Mouse (Mus musculus): ENCODE measurements around the gene Lrrc3c.
"Not testable (repeated sequence)": the region's sequence is repeated elsewhere in the genome, so short reads cannot be mapped to it uniquely, and the experiment has no call there.

Gene Lrrc3c

DNA sequence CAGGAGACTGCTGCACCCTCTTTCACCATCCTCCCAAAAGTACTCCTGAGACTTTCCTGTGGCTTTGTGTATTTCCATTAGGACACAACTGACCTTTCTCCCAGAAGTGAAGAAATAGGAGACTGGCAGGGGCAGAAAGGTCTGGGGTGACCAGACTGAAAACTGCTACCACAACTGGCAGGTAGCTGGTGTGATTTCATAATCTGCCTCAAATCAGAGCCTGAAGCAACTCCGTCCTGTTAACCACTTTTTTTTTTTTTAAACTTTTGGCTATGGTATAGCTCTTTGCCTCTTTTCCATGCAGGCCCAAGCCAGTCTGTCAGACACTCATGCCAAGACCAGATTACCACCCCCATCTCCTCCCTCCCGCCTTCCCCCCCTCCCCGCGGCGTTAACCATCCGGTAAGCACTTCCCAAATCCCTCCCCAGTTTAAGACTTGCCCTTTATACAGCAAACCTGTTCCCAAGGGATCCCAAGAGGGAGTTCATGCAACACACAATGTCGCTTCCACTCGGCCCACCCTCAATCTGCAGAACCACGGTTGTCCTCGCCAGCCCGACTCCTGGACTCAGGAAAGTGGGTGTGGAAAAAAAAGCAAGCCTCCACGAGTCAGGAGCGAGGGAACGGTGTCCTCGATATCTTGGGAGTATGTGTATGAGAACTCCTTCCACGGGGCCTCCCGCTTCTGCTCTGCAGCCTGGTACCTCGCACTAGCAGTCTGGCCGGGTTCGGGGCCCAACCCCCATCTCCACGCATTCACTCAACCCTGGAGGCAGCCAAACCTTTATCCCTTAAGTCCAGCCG is 11.8 kb upstream of the Lrrc3c start:
- DNase-seq (ENCODE audit: low spot score), result peak; percentile 70

DNA sequence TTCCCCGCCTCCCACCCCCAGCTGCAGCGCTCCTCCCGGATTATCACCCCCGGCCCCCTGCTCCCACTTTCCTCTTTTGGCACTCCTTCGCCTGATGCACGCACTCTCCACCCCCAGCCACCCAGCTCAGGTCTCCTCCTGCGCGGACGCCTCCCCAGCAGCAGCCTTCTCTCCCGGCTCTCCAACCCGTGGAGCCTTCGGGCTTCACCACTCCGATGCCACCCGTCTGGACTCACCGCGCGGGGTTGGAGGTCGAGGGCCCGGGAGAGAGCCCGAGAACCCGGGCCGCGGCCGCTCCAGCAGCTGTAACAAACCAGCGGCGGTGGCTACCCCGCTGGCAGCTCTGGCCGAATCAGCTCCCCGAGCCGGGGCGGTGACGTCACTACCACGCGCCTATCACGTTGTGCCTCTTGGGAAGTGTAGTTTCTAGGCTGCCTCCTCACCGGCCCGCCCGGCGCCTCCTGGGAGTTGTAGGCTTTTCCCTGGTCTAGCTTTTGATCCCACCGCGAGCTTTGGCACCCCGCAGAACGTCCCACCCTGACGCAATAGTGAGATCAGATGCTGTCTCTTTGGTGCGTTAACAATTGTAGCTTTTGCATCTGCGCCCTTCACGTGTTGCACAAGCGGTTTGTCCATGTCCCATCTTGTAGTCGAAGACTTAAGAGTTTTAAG is 11.1 kb upstream of the Lrrc3c start, which contains the start of gene Ormdl3:
Gene Ormdl3, minus strand, starts transcription at position 477 of the 672 bp plus-strand sequence.
- peak; percentile 99 for DNase-seq (ENCODE audit: low spot score)

DNA sequence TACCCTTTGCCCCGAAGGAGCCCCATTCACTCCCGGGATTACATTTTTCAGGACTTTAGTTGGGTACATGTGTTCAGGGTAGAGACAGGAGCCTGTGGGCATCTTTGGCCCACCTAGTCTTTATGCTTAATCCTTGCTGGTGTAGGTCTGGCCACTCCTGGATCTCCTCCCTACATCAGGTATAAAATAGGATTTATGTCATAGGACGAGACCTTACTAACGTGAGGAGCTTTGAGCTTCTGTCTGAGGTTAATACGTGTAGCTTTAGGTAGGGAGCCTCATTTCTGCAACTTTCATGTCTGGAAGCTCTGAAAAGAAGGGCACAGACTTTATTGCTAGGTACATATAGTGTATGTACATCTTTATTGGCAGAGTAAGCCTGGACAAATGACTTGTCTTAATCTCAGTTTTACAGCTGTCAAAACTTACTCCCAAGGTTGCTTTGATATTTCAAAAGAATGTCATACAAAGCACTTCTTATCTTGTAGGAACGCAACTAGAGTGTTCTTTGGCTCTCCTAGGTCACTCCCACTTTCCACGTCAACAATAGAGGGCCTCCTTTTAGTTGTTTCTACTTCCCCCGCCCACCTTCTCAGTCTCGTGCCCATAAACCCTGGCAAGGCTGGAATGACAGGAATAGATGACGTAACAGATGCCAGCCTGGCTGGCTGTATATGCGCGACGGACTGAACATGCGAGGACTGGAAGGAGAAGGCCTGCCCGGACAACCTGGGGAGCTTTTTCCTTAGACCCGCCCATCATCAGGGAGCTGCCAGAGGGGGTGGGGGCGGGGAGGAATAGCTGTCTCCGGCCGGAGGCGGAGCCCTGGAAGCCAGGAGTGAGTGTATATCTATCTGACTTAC is 10.2 kb upstream of the Lrrc3c start:
- DNase-seq (ENCODE audit: low spot score), result peak; percentile 81

DNA sequence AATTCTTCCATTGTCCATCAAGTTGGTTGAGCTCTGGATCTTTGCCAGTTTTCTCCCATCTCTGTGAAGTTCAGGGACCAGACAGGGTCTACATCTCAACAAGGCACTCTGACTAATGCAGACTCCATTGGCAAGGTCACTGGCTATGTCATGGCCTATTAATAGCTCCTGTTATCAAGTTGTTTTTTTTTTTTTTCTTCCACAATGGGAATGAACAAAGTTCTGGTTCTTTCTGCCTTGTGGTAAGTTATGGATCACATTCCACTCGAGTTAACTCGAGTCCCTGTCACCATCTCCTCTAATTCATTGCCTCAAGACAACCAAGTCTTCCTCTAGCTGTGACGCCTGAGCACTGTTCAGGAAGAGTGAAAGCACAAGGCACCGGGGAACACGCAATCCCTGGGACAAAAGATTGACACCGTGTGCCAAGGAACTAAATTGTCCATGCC is 9.2 kb upstream of the Lrrc3c start:
- no peak for DNase-seq (ENCODE audit: low spot score)

DNA sequence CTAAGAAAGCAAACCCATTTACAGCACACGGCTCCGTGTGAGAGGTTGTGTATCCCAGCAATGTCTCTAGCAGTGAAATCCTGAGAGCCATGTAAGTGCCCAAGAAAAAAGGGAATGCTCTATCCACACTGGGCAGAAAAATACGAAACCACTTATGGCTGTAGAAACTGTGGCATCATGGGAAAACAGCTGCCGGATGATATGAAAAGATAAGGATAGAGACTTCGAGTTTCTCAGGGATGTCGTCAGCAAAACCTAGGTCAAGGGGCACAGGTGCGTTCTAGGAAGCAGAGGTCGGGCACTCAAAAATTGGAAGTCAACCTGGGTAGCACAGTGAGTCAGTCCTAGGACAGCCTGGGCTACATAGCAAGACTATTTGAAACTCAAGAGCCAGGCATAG is 8.8 kb upstream of the Lrrc3c start:
- DNase-seq (ENCODE audit: low spot score), result no peak

DNA sequence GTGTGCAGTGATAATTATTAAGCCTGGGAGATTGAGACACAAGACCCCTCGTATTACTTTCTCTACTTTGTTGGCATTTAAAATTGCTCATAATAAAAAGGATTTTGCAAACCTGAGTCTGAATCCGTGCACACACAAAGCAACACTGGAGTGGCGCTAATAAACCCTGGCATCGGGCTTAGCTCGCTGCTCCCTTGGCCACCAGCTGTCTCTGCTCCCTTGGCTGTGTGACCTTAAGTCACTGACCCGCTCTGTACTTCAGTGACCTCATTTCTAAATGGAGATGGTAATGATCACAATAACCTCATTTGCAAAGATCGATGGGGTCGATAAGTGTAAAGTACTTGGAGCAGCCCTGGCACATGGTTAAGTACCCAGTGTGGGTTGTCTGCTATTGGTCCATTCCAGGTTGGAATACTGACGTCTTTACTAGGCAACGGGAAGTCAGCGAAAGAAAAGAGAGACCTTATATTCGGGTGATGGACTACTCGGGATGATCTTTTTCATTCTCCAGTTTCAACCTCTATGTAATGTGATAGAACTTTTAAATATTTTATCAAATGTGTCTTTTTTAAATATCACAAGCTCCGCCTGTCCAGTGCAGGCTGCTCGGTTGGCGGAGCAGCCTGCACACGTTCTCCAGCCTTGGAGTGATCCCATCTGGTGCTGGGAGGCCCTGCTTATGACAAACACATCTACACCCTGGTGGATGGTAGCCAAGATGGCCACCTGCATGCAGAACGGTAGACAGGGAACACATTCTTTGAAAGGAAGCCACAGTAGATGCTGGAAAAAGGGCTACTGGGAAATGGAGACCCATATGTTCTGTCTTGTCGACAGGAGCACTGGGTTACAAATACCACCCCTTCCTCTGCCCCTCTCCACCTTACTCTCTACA is 7.3 kb upstream of the Lrrc3c start:
- DNase-seq (ENCODE audit: low spot score), result no peak

DNA sequence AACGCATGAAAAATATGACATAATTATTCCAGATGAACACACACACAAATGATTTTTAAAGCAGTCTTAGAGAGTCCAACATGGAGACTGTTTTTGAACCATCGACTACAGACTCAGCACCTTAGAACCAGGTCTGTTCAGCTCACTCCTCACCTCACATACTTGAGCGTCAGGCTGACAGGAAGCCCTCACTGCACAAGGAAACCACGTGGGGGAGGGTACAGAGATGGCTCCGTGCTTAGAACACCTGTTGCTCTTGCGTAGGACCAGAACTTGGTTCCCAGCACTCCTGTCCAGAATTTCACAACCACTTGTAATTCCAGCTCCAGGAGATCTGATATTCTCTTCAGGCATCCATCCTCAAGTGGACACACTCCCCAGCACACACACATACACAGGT is 3.1 kb upstream of the Lrrc3c start:
- no peak for DNase-seq (ENCODE audit: low spot score)

DNA sequence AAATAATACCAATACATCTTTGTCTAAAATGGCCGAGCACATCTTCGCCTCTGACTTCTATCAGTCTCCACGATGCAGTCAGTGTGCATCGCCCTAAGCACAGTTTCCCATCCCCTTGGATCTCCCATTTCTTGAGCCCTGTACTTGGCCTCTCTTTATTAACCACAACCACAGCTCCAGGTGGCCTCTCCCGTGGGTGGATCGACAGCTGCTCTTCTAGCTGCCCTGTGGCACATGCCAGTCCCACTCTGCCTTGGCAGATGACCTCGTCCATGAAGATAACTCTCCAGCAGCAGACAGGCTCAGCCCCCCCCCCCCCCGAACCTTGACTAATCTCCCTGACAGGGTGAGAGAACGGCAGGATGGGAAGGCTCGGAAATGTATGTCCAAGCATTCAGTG is 2.6 kb upstream of the Lrrc3c start:
- DNase-seq (ENCODE audit: low spot score), result no peak

DNA sequence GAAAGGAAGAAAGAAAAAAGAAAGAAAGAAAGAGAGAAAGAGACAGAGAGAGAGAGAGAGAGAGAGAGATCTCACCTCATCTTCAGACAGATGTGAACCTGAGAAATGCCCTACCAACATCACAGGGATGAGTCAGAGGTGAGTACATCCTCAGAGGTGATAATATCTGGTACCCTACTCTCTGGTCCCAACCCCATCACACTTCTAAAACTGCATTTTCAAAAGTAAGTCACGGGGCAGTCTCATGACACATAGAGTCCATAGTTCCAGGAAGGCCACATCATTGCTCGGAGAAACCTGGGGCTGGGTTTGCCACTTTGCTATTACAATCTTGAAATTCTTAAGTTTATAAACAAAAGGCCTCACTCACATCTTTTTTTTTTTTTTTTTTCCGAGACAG is 2.1 kb upstream of the Lrrc3c start:
- no peak for DNase-seq (ENCODE audit: low spot score)

DNA sequence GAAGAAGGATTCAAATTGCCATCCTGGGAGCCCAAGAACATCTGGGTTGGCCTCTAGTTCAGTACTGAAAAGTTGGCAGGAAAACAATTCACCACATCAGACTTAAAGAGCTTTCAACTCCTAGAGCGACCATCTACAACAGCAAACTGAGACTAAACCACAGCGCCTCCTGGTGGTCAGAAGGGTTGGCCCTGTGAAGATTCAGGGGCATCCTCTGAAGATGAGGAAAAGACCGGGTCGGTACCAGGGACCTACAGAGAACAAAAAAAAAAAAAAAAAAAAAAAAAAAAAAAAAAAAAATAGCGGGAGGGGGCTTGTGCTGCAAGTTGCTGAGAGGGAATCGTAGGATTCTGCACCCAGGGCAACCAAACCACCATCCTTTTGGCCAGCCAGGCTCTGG is 728 bp upstream of the Lrrc3c start:
- peak; percentile 86 for DNase-seq (ENCODE audit: low spot score)

DNA sequence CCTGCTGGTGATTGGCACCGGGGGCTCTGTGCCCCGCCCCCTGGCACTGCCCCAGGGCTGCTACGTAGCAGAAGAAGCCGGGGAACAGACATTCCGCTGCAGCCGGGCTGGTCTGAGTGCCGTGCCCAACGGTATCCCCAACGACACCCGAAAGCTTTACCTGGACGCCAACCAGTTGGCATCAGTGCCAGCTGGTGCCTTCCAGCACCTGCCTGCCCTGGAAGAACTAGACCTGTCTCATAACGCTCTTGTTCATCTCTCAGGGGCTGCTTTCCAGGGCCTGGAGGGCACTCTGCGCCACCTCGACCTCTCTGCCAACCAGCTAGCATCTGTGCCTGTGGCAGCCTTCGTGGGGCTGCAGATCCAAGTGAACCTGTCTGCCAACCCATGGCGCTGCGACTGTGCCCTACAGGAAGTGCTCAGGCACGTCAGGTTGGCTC is 780 bp downstream of the Lrrc3c start:
- DNase-seq (ENCODE audit: low spot score), result peak; percentile 59

DNA sequence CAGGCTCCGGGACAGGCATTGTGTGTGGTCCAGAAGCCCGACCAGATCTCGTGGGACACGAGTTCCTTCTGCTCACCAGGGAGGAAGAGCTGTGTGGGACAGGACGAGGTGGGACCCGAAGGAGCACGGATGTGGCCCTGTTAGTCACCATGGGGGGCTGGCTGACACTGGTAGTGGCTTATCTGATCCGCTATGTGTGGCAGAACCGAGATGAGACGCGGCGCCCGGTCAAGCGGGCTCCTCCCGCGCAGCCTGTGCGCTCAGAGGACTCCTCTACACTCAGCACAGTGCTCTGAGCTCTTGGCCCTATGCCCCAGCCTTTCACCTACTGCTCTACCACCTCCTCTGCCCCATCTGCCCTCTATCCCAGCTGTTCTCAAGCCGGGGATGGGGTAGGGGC is 1.2 kb downstream of the Lrrc3c start:
- DNase-seq (ENCODE audit: low spot score), result peak; percentile 48

DNA sequence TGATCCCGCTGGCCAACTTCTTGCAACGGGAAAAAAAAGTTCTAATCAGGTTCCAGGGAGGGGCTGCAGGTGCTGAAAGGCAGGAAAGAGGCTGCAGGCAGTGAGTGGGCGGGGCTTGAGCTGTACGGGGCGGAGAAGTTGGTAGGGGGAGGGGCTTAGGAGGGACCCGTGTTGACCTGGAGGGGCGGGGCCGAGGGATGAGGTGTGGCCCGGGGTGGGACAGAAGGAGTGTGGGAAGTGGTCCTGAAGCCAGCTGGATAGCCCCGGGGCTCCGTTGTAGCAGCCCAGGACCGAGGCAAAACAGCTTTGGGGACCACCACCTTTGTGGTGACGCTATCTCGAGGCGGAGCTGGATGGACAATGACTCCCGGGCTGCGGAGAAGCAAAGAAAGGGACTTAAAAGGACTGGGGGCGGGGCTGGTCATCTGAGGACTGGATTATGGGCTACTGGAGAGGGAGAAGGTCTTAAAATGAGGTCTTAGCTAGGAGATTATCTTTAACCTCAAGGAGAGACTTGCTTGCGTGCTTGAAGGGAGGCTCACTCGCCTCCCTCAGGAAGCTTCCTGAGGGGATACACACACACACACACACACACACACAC is 4.1 kb downstream of the Lrrc3c start:
- peak; percentile 78 for DNase-seq (ENCODE audit: low spot score)

DNA sequence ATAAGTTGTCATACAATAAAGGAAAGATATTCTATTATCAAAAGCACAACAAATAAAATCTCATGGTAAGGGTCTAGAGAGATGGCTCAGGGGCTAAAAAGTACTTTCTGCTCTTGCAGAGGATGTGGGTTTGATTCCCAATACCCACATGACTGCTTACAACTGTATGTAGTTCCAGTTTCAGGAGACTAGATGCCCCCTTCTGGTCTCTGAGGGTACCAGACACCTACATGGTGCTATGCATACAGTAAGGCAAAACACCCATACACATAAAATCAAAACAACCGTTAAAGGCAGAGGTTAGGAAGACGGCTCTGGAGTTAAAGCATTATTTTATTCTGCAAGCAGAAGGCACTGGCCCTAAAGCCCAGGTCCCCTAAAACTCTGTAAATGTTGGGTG is 5.9 kb downstream of the Lrrc3c start:
- no peak for DNase-seq (ENCODE audit: low spot score)

DNA sequence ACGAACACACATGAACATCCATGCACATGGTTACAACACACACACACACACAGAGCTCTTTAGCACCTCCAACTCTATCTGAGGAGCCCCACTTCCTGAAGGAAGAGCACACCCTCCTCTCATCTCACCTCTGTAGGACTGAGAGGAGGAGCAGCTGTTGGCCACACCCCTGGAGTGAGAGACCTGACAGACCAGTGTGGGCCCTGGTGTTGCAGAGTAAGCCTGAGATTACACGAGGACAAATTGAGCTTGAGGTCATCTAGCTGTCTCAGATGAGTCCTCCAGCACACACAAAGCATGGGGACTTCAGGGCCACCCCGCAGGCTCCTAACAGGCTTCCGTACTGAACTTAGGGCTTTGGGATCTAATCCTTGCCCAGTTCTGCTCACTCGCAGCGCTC is 6.8 kb downstream of the Lrrc3c start:
- DNase-seq (ENCODE audit: low spot score), result peak; percentile 42

DNA sequence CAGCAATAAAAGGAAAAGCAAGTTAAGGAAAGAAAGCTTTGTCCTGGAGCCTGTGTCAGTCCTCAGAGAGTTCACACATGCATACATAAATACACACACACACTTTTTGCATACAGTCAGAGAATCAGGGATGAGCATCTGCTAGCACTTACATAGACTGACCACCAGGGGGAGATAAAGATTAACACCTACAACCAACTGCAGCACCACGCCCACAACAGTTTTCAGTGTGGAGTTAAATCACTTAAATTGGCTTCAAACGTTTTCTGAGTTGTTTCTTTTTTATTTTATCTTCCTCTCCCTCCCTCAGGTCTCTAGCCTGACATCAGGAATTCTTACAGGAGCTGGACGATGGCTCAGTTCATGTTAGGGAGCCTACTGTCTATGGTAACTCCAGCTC is 8.7 kb downstream of the Lrrc3c start:
- DNase-seq (ENCODE audit: low spot score), result peak; percentile 54

DNA sequence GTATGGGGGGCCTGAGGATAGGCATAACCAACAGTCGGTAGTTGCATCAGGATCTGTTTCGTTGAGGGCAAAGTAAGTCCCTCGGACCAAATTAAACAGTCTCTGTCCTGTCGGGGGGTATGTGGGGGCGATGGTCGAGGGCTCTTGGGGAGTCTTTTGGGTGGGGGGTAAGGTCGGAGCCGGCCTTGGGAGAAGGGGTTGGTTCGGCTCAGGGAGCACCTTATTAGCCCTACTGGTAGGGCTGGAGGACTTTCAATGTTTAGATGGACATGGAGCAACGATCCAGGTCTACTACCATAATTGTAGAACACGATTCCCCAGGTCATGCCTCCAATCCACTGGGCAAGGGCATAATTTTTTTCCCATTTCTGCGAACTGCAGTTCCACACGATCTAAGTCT is 22.7 kb downstream of the Lrrc3c start:
- no peak for DNase-seq (ENCODE audit: low spot score)

DNA sequence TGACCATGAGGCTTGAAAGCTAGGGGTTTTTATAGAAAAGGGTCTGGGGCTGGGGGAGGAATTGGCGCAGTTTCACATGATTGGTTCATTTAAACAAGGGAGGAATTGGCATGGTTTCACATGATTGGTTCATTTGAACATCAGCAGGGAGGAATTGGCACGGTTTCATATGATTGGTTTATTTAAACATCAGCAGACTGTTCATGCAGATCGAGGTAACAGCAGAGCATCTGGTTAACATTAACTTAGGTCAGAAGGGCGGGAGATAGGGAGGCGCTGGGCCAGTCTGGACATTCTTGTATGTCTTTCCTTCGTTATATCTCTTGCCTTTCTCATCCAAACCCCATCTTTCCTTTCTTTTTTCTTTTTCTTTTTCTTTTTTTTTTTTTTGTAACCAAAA is 25.9 kb downstream of the Lrrc3c start:
- DNase-seq (ENCODE audit: low spot score), result not testable (repeated sequence)

DNA sequence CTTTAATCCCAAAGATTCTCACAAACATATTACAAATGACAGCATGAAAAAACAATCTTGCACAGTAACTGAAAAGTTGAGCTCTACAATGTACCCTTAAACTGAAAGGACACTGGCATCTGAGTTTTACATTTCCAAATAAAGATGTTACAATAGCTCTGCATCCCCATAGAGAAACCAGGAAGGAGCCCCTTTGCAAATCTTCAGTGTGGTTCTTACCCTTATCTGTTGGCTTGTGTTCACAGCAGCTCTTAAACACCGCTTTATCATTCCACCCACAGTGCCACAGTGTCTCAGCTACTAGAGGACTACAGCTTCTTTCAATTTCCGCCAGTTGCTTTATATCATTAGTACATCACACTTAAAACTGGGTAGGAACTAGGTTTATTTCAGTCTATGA is 26.3 kb downstream of the Lrrc3c start:
- DNase-seq (ENCODE audit: low spot score), result not testable (repeated sequence)

DNA sequence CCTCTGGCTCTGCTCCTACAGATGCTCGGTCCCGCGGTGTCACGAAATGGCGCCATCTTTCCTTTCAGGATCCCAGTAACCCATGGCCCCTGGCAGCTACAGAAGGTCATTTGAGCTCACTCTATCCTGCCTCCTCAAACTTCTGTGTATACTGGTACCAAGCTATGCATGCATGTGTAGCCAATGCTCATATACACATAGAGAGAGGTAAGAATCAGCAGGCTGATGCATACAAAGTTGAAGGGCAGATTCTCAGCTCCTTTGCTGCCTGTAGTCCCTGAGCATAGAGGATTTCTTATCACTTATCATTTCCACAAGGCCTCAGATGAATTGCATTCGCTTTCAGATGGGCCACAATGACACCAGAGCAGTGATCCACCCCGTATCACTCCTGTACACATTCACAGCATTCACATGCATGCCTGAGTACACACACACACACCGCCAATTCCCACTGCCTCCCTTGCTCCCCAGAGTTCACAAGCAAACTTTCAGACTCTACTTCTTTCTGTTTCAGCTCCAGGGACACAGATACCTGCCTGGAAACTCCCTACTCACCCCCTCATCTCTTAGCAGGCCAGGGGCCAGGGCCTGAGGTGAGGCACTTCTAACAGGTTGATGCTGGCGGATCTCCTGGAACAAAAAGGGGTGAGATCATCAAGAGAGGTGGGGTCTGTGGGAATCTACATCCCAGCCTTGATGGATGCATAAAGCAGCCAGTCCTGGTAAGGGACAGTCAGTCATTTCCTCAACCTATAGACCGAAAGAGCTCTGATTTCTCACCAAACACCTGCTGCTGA is 27.7 kb downstream of the Lrrc3c start, which contains the start of the genes Gm12355 and Gsdma3:
Gene Gm12355, minus strand, starts transcription at position 51 of the 800 bp plus-strand sequence.
Gene Gsdma3, plus strand, starts transcription at position 750 of the 800 bp plus-strand sequence.
- no peak for DNase-seq (ENCODE audit: low spot score)
